Mouse (Mus musculus) kidney, adult 2 months (tissue): ENCODE measurements around the gene Foxo3.

ENCODE experiments used
- CTCF ChIP-seq: fragments of 200-500 bp; conservative IDR thresholded peaks from 2 replicates; pipeline ENCODE4 v1.5.1; 2011; ENCODE audit warnings: low read depth, mild to moderate bottlenecking, control low read depth, low read length, moderate library complexity, mixed read lengths; ENCODE audit not compliant: insufficient read depth, insufficient read length
- POLR2A ChIP-seq: fragments of 200-500 bp; IDR thresholded peaks from one replicate; pipeline ENCODE4 v1.6.1; 2011; ENCODE audit warnings: low read depth, low read length, control low read depth

- TF ChIP-seq CTCF: no peak
- no peak for TF ChIP-seq POLR2A
These were observed 51.2 kb downstream of the Foxo3 start for GRCm38 (mm10) chr10:42225184-42225935.
